Mouse (Mus musculus) gastrocnemius, postnatal 14 days (tissue): ENCODE measurements at regions not wholly inside any gene's neighbourhood (a gene's known extent, or its start where the extent isn't known, plus 50 kb on each side); places are given as distances from the start of the nearest gene placed in this dataset.
A peak's percentile ranks its signal among the peaks of the same experiment; 100 is the strongest.

Source experiments
- DNase-seq: peaks from one replicate; pipeline ENCODE4 v3.0.0; 2021; ENCODE audit warnings: mixed read lengths
- intact Hi-C: fragments of 180-260 bp; cut with DNase I; formaldehyde crosslinking; loops from one replicate; pipeline ENCODE4 v1.15.1; 2025; ENCODE audit warnings: low total_unique reads

- intact Hi-C loops, result no loop called here
- no peak for DNase-seq
These were observed 208.1 kb downstream of the Spata18 start for GRCm38 (mm10) chr5:73859320-73859719.

- peak; percentile 65 for DNase-seq
- intact Hi-C loops, result loop anchor here (5.0 kb wide), 1 partner anchor 413 kb away; no protein-coding TSS in a partner anchor
These were observed 204.0 kb downstream of the Usp46 start for GRCm38 (mm10) chr5:73864138-73864761.

DNA sequence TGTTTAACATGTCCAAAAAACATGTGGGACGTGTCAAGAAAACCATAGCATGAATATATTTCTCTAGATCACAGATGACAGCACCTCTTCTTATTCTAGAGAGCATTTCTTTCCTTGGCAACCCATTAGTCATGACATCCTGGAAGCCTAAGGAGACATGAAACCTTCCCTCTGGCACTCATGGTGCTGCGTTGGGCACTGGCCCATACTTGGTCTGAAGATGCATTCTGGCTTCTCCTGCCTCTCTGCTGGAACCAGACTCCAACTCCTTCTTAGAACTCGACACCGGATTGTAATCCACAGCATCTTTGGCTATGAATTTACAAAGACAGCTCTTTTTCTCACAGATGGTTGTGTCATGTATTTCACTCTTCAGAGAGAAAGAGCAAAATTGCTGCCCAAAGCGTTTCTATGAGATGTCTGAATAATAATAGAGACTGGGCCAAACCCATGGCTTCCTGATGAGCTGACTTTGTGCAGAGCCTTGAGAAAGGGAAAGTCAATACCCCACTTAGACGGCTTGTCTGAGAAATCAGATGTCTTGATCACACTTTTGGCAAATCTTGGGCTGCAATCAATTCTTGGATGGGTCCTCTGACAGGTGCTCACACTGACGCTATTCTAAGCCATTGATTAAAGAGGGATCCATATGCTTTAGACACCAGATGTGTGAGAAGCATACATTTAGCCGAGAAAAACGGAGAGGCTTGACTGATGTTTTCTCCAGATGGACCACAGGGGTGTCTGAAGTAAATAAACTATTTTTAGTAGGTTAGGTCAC lies 195.4 kb downstream of the Usp46 start:
- intact Hi-C loops, result no loop called here
- DNase-seq, result no peak

DNA sequence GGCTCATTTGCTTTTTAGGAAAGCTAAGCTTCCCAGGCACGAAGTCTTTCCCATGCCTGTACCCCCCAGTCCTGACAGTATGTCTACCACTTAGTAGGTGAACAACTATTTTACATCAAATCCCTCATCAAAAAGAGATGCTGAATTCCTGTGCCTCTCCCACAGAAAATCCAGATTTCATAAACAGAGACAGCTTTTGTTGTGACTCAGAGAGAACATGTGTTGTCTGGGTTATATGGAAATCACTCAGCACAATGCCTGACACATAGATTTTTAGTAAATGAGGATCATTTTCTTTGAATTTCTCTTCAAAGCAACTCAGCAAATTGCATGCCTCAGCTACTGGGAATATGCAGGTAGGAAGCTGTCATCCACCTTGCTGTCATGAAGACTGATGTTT lies 193.5 kb downstream of the Usp46 start:
- intact Hi-C loops, result no loop called here
- DNase-seq, result no peak

DNA sequence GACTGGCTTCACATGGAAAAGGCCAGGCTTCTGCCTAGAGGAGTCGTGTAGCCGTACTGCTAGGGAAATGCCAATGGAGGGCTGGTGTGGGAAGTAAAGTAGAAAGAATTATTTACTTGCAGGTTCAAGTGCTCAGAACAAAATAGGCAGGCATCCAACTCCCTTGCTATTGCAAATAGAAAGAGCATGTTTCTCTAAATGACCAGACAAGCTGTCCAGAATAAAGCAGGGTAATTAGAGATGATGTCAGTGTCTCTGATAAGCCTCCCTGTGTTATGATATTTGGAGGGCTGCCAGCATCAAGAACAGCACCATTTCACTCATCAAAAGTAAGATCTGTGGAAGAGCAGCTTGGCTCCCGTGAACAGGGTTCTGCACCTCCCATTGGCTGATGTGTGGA lies 192.4 kb downstream of the Usp46 start:
- DNase-seq, result no peak
- intact Hi-C loops, result no loop called here

DNA sequence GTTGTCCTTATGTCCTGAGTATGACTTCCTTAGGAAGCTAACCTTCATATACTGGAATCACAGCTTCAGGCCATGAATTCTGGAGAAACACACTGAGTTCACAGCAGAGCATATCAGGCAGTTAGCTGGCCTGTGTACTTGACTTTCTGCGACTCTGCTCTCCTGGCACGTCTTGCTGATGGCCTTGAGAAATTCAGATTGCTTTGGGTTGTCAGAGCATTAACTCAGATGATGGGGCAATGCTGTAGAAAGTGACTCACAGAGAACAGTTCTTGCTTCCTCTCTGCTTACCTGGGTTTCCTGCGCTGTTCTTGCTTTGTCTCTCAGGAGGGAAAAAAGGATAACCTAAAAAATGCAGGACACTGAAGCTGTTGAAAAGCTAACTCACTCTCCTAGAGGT lies 187.3 kb downstream of the Usp46 start:
- no peak for DNase-seq
- intact Hi-C loops, result no loop called here

GRCm38 (mm10) chr5:73881941-73882340 lies 186.3 kb downstream of the Usp46 start:
- intact Hi-C loops, result no loop called here
- peak; percentile 49 for DNase-seq

GRCm38 (mm10) chr5:73884998-73885397 lies 183.2 kb downstream of the Usp46 start:
- intact Hi-C loops, result no loop called here
- no peak for DNase-seq

GRCm38 (mm10) chr5:73885691-73886090 lies 182.5 kb downstream of the Usp46 start:
- intact Hi-C loops, result no loop called here
- no peak for DNase-seq

DNA sequence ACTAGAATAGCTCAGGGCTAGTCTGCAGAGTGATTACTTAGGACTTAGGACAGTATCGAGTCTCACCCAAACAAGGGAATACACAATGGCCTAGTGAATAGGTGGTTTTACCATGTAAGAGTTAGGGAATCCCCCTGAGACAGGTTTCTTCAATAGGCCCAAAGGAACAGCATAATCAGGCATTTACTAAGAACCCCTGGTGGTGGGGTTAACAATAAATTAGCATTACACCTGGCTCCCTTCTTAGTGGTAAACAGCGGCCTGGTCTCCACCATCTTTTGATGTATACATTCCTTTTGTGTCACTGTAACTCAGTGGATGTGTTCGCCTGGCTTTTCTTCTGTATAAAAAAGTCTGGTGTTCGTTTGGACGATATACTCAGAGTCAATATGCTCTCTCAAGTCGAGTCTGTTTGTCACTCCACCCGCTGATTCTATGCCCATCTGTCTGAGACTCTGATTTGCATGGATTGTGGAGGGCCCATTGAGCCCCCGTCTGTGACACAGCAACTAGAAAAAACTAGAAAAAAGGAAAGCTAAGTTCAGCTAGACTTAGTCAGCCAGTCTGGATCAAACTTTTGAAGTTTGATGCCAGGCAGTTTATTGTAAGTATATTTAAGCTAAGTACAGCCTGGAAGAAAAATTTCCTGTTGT lies 180.8 kb downstream of the Usp46 start:
- no peak for DNase-seq
- intact Hi-C loops, result no loop called here

DNA sequence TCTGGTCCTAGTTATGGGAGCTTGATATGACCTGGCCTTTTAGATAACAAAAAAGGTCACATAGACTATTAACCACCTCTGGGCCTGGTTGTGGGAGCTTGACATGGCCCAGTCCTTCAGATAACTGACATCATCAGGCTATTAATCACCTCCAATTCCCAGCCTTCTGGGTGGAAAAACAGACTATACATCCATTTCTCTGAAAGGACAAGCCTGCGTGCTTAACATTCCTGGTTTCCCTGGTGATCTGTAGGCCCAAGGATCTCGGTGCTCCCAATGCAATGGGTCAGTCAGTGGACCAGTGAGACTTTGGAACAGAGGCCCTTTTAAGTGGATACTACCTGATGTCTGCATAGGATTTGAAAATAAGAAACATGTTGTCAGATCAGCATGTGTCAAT lies 179.8 kb downstream of the Usp46 start:
- intact Hi-C loops, result no loop called here
- no peak for DNase-seq

GRCm38 (mm10) chr5:73889342-73889741 lies 178.9 kb downstream of the Usp46 start:
- DNase-seq, result no peak
- intact Hi-C loops, result no loop called here

- no peak for DNase-seq
- intact Hi-C loops, result no loop called here
These were observed 177.3 kb downstream of the Usp46 start for GRCm38 (mm10) chr5:73890942-73891341.

DNA sequence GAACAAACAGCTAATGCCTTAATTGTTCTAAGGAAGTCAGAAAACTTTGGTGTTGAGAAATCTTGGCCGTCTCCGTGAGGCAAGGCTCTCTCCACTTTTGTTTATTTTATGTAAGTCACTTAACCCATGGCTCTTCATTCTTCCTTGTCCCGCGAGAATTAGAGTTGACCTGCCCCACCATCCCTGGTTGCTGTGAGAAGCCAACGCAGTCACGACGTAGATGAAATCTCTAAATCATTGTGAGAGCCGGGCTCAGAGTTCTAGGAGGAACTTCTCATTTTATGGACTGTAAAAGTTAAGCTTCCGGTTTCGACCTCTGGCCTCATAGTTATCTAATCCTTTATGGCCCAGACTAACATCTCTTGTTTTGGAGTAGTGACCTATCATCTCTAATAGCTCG lies 176.6 kb downstream of the Usp46 start:
- DNase-seq, result no peak
- intact Hi-C loops, result no loop called here

DNA sequence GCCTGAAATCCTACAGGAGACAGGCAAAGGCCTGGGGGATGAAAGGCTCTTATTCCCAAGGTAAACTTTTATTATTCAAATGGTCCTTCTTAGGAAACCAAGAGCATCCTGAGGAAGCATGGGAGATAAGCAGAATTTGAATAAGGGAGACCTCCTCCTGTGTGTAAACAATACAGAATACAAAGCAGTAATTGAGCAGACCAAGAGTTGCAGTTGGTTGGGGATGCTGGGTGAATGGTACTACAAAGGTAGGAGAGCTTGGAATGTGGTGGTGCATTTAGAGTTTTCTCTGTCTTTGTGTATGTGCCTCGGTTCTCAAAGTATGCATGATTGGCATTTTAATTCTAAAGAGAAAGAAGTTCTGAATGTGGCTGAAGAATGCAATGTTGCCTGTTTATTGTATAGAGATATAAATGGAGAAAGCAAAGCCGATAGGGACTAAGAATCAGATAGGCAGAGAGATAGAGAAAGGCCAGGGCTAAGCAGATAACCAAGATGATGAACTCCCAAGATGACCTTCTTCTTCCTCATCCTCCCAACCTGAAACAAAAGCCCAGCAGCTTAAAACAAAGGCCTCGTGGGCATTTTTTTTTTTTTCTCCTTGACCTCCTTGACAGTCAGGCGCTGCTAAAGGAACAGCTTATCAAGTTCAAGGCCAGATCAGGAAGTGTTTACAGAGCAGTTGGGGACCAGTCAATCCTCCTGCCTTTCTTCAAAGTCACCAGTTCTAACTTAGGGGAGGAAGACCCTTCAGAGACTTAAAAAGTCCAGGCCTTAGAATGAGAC lies 175.6 kb downstream of the Usp46 start:
- intact Hi-C loops, result no loop called here
- DNase-seq, result no peak

GRCm38 (mm10) chr5:73895186-73895585 lies 173.0 kb downstream of the Usp46 start:
- DNase-seq, result no peak
- intact Hi-C loops, result no loop called here

- DNase-seq, result no peak
- intact Hi-C loops, result no loop called here
These were observed 171.4 kb downstream of the Usp46 start for GRCm38 (mm10) chr5:73896785-73897184.

DNA sequence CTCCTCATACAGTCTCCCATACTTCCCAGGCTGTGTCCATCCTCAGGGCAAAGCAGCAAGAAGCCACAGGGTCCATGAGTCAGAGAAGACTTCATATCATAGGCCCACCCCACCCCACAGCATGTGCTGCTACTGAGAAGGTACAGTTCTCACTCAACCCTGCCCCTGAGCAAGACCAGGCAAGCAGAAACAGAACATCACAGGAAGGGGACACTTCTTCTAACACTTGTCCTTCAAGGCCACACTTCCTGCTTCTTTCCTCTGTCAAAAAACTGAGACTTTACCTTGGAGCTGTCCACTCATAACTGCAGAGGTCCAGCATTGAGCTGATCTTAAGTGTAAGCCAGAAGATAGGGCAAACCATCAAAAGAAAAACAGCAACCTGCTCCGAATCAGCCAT lies 166.6 kb downstream of the Usp46 start:
- intact Hi-C loops, result no loop called here
- no peak for DNase-seq

GRCm38 (mm10) chr5:73902470-73903218 lies 165.6 kb downstream of the Usp46 start:
- no peak for DNase-seq
- intact Hi-C loops, result no loop called here

DNA sequence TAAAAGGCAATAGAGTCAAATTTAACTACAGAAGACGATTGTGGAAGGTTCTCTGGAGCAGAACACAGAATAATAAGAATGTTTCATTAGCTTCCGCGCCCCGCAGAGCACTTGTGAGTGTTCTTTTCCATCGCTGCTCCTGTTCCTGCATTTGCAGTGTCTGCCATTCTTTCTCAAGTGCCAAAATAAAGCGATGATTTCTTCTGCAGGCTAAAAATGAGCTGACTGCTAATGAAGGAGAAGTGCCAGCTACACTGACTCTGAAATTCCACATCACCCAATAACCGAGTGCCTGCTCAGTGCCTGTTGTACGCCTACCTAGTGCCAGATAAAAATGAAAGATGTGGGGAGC lies 165.0 kb downstream of the Usp46 start:
- intact Hi-C loops, result no loop called here

More for the DNA sequence above, 165.0 kb downstream of the Usp46 start:
- DNase-seq, result no peak
